Mouse (Mus musculus): ENCODE measurements around the gene Gipr. TPM values are rescaled to one million over a fixed set of nuclear protein-coding genes. Genes with fewer than 3 reads are reported as not detected.
"Not testable (repeated sequence)": the region's sequence is repeated elsewhere in the genome, so short reads cannot be mapped to it uniquely, and the experiment has no call there.

Gipr gene
- polyA plus RNA-seq, 1 experiment from 2014 or later, result 0.36 TPM

GRCm38 (mm10) chr7:19163752-19164151, 2.2 kb downstream of the Gipr start:
- Histone ChIP-seq H3K9me3 (no peaks in the 10 kb centered on the region), H3K27me3 (peaks cover 81% of the 10 kb centered on the region), H3K4me1 (replicated peaks) (peaks cover 35% of the 10 kb centered on the region), H3K4me3 (replicated peaks) (peak overlapping the region; percentile 19), H3K9ac (replicated peaks) (no peak overlapping the region), H3K4me2 (peak overlapping the region; percentile 37), H3K27ac (no peak overlapping the region), H3K36me3 (no peaks in the 10 kb centered on the region)
- ATAC-seq (ENCODE audit: insufficient number of reproducible peaks, insufficient read depth, low FRiP score, low TSS enrichment, low read depth), result no peak; the same call in none of the 2 replicates
- WGBS, result 26% methylated on average over 12 of the region's 12 CpGs

GRCm38 (mm10) chr7:19162928-19163327, 3.0 kb downstream of the Gipr start:
- Histone ChIP-seq H3K4me1 (replicated peaks) (peaks cover 35% of the 10 kb centered on the region), H3K4me2 (no peak overlapping the region), H3K27me3 (peaks cover 82% of the 10 kb centered on the region), H3K9me3 (no peaks in the 10 kb centered on the region), H3K27ac (no peak overlapping the region), H3K9ac (replicated peaks) (no peak overlapping the region), H3K4me3 (replicated peaks) (no peak overlapping the region), H3K36me3 (no peaks in the 10 kb centered on the region)
- 75% methylated on average over 7 of the region's 7 CpGs for whole genome bisulfite sequencing
- ATAC-seq (ENCODE audit: insufficient number of reproducible peaks, insufficient read depth, low FRiP score, low TSS enrichment, low read depth), result no peak

GRCm38 (mm10) chr7:19160115-19160514, 5.8 kb downstream of the Gipr start:
- H3K9ac ChIP-seq (replicated peaks), result no peak overlapping the region; the same call in 1 of the 2 replicates
- 2% methylated on average over 20 of the region's 20 CpGs for WGBS
- H3K4me3 ChIP-seq (replicated peaks), result peak overlapping the region; percentile 42
- no peak for ATAC-seq (ENCODE audit: insufficient number of reproducible peaks, insufficient read depth, low FRiP score, low TSS enrichment, low read depth)
- no peak overlapping the region for H3K27ac ChIP-seq
- no peaks in the 10 kb centered on the region for H3K9me3 ChIP-seq
- peaks cover 30% of the 10 kb centered on the region for H3K4me1 ChIP-seq (replicated peaks)
- peak overlapping the region; percentile 66 for H3K4me2 ChIP-seq
- H3K27me3 ChIP-seq, result peaks cover 65% of the 10 kb centered on the region
- H3K36me3 ChIP-seq, result peaks cover 5% of the 10 kb centered on the region

- Histone ChIP-seq H3K9ac (replicated peaks) (peak overlapping the region; percentile 31; the same call in 1 of the 2 replicates), H3K4me1 (replicated peaks) (peaks cover 23% of the 10 kb centered on the region), H3K36me3 (peaks cover 11% of the 10 kb centered on the region), H3K4me2 (peak overlapping the region; percentile 66), H3K27me3 (peaks cover 58% of the 10 kb centered on the region), H3K4me3 (replicated peaks) (peak overlapping the region; percentile 42; the same call in 1 of the 2 replicates), H3K9me3 (no peaks in the 10 kb centered on the region), H3K27ac (no peak overlapping the region)
- ATAC-seq (ENCODE audit: insufficient number of reproducible peaks, insufficient read depth, low FRiP score, low TSS enrichment, low read depth), result no peak
- 11% methylated on average over 18 of the region's 18 CpGs for WGBS
These were observed 6.5 kb downstream of the Gipr start for GRCm38 (mm10) chr7:19159411-19159810.

GRCm38 (mm10) chr7:19158601-19159000, 7.3 kb downstream of the Gipr start:
- 49% methylated on average over 11 of the region's 11 CpGs for WGBS
- Histone ChIP-seq H3K4me1 (replicated peaks) (peaks cover 19% of the 10 kb centered on the region), H3K4me3 (replicated peaks) (no peak overlapping the region), H3K9ac (replicated peaks) (no peak overlapping the region), H3K27me3 (peaks cover 50% of the 10 kb centered on the region), H3K4me2 (no peak overlapping the region), H3K9me3 (no peaks in the 10 kb centered on the region), H3K36me3 (peaks cover 19% of the 10 kb centered on the region), H3K27ac (no peak overlapping the region)
- no peak for ATAC-seq (ENCODE audit: insufficient number of reproducible peaks, insufficient read depth, low FRiP score, low TSS enrichment, low read depth)

GRCm38 (mm10) chr7:19157160-19157800, 8.6 kb downstream of the Gipr start:
- Histone ChIP-seq H3K4me1 (replicated peaks) (peaks cover 16% of the 10 kb centered on the region), H3K9ac (replicated peaks) (peak overlapping the region; percentile 40; the same call in 1 of the 2 replicates), H3K4me3 (replicated peaks) (0 out of 2 replicates have a peak overlapping the region, but pooled peaks have one; percentile 15), H3K27me3 (peaks cover 38% of the 10 kb centered on the region), H3K4me2 (peak overlapping the region; percentile 41), H3K9me3 (no peaks in the 10 kb centered on the region), H3K27ac (no peak overlapping the region), H3K36me3 (peaks cover 32% of the 10 kb centered on the region)
- ATAC-seq (ENCODE audit: insufficient number of reproducible peaks, insufficient read depth, low FRiP score, low TSS enrichment, low read depth), result peak; percentile 62; the same call in 1 of the 2 replicates
- 6% methylated on average over 30 of the region's 30 CpGs for WGBS

GRCm38 (mm10) chr7:19155825-19156475, 10.0 kb downstream of the Gipr start:
- Histone ChIP-seq H3K36me3 (peaks cover 45% of the 10 kb centered on the region), H3K4me1 (replicated peaks) (peaks cover 16% of the 10 kb centered on the region), H3K9me3 (no peaks in the 10 kb centered on the region), H3K27me3 (peaks cover 28% of the 10 kb centered on the region), H3K4me2 (no peak overlapping the region), H3K4me3 (replicated peaks) (no peak overlapping the region), H3K9ac (replicated peaks) (no peak overlapping the region), H3K27ac (no peak overlapping the region)
- no peak for ATAC-seq (ENCODE audit: insufficient number of reproducible peaks, insufficient read depth, low FRiP score, low TSS enrichment, low read depth)
- WGBS, result 39% methylated on average over 13 of the region's 13 CpGs

GRCm38 (mm10) chr7:19154796-19155195, 11.1 kb downstream of the Gipr start:
- no peak overlapping the region for H3K4me2 ChIP-seq
- no peak overlapping the region for H3K9ac ChIP-seq (replicated peaks)
- WGBS, result 82% methylated on average over 8 of the region's 8 CpGs
- no peaks in the 10 kb centered on the region for H3K9me3 ChIP-seq
- no peak overlapping the region for H3K27ac ChIP-seq
- ATAC-seq (ENCODE audit: insufficient number of reproducible peaks, insufficient read depth, low FRiP score, low TSS enrichment, low read depth), result no peak
- H3K36me3 ChIP-seq, result peaks cover 45% of the 10 kb centered on the region
- peaks cover 16% of the 10 kb centered on the region for H3K27me3 ChIP-seq
- H3K4me1 ChIP-seq (replicated peaks), result peaks cover 15% of the 10 kb centered on the region
- H3K4me3 ChIP-seq (replicated peaks), result no peak overlapping the region

- Histone ChIP-seq H3K4me2 (peak overlapping the region; percentile 86; the same call in 1 of the 2 replicates), H3K4me3 (replicated peaks) (peak overlapping the region; percentile 69; the same call in 1 of the 2 replicates), H3K9ac (replicated peaks) (0 out of 2 replicates have a peak overlapping the region, but pooled peaks have one; percentile 74), H3K36me3 (peaks cover 53% of the 10 kb centered on the region), H3K4me1 (replicated peaks) (peaks cover 16% of the 10 kb centered on the region)
- ATAC-seq (ENCODE audit: insufficient number of reproducible peaks, insufficient read depth, low FRiP score, low TSS enrichment, low read depth); H3K9me3 ChIP-seq; H3K27ac ChIP-seq; H3K27me3 ChIP-seq: not testable (repeated sequence)
- 90% methylated on average over 10 of the region's 10 CpGs for WGBS
These were observed 14.8 kb downstream of the Gipr start for GRCm38 (mm10) chr7:19151121-19151520.

- peak within 1 kb of the TSS; percentile 86 for H3K4me2 ChIP-seq
These were observed 16.3 kb downstream of the Gipr start, which contains the start of gene Snrpd2 for GRCm38 (mm10) chr7:19149626-19150025. Snrpd2 (plus strand) TSS chr7:19149722.

GRCm38 (mm10) chr7:19148875-19149541, 16.9 kb downstream of the Gipr start, which contains the start of gene Qpctl:
Qpctl (minus strand) TSS chr7:19149291.
- Histone ChIP-seq H3K4me1 (replicated peaks) (peaks cover 16% of the 10 kb centered on the region), H3K27me3 (no peaks in the 10 kb centered on the region), H3K4me2 (peak within 1 kb of the TSS; percentile 86), H3K9ac (replicated peaks) (peak within 1 kb of the TSS; percentile 74), H3K36me3 (peaks cover 44% of the 10 kb centered on the region), H3K27ac (peak within 1 kb of the TSS; percentile 82), H3K9me3 (no peaks in the 10 kb centered on the region), H3K4me3 (replicated peaks) (peak within 1 kb of the TSS; percentile 69)
- under 1% methylated on average over 43 of the region's 43 CpGs for WGBS
- ATAC-seq (ENCODE audit: insufficient number of reproducible peaks, insufficient read depth, low FRiP score, low TSS enrichment, low read depth), result peak; percentile 96

More at GRCm38 (mm10) chr7:19149626-19150025, 16.3 kb downstream of the Gipr start, which contains the start of gene Snrpd2:
- H3K27me3 ChIP-seq, result no peaks in the 10 kb centered on the region
- H3K36me3 ChIP-seq, result peaks cover 50% of the 10 kb centered on the region
- WGBS, result under 1% methylated on average over 24 of the region's 24 CpGs
- H3K9me3 ChIP-seq, result no peaks in the 10 kb centered on the region
- H3K27ac ChIP-seq, result peak within 1 kb of the TSS; percentile 82
- peak within 1 kb of the TSS; percentile 69 for H3K4me3 ChIP-seq (replicated peaks)
- ATAC-seq (ENCODE audit: insufficient number of reproducible peaks, insufficient read depth, low FRiP score, low TSS enrichment, low read depth), result peak; percentile 93
- H3K4me1 ChIP-seq (replicated peaks), result peaks cover 16% of the 10 kb centered on the region
- peak within 1 kb of the TSS; percentile 74 for H3K9ac ChIP-seq (replicated peaks)

All from limb, embryonic 12.5 days (tissue).